Mouse (Mus musculus): ENCODE results near the gene Ncoa5. TPM values are rescaled to one million over a fixed set of nuclear protein-coding genes. Genes with fewer than 3 reads are reported as not detected.
A peak's percentile ranks its signal among the peaks of the same experiment; 100 is the strongest.

The Ncoa5 gene
- total RNA-seq, 4 experiments from 2014 or later: 9.0 to 15.5 (median 10.6) TPM

- no peak for DNase-seq (ENCODE audit: low spot score in 2 of 2)
Observed at GRCm38 (mm10) chr2:164960716-164961441, 73.8 kb downstream of the Ncoa5 start, which contains the start of gene Slc12a5. TSS of gene Slc12a5 (plus strand) at chr2:164960802.

- no peak for DNase-seq (ENCODE audit: low spot score in 2 of 2)
Observed at GRCm38 (mm10) chr2:164957548-164958315, 76.9 kb downstream of the Ncoa5 start.

GRCm38 (mm10) chr2:164956195-164956594 lies 78.5 kb downstream of the Ncoa5 start:
- no peak for DNase-seq (ENCODE audit: low spot score in 2 of 2)

- no peak for DNase-seq (ENCODE audit: low spot score in 2 of 2)
Observed at GRCm38 (mm10) chr2:164955725-164956124, 78.9 kb downstream of the Ncoa5 start.

GRCm38 (mm10) chr2:164953224-164953623 lies 81.4 kb downstream of the Ncoa5 start:
- peak; percentile 20 to 30 for DNase-seq (ENCODE audit: low spot score in 2 of 2)

- no peak for DNase-seq (ENCODE audit: low spot score in 2 of 2)
Observed at GRCm38 (mm10) chr2:164952448-164952847, 82.2 kb downstream of the Ncoa5 start.

GRCm38 (mm10) chr2:164951745-164952144 lies 82.9 kb downstream of the Ncoa5 start:
- no peak for DNase-seq (ENCODE audit: low spot score in 2 of 2)

GRCm38 (mm10) chr2:164950501-164950900 lies 84.2 kb downstream of the Ncoa5 start:
- no peak for DNase-seq (ENCODE audit: low spot score in 2 of 2)

Other genes with a start within 250 kb of the Ncoa5 start
- 10 to 100 TPM; 23.5 to 24.8 (median 24.4) TPM for gene Snx21, start 249.0 kb downstream of the Ncoa5 start, total RNA-seq (2022)
- gene Acot8, start 230.0 kb downstream of the Ncoa5 start, total RNA-seq (2022): 10 to 100 TPM in 1 of 4 experiments, 1 to 10 TPM in 3; 8.1 to 10.9 (median 8.4) TPM
- 1 to 10 TPM in 3 of 4 experiments, under 1 TPM in 1; 0.90 to 1.7 (median 1.2) TPM for gene Zswim3, start 229.8 kb downstream of the Ncoa5 start, total RNA-seq (2022)
- 1 to 10 TPM; 4.7 to 5.3 (median 5.0) TPM for gene Zswim1, start 212.2 kb downstream of the Ncoa5 start, total RNA-seq (2022)
- not detected for gene Spata25, start 206.3 kb downstream of the Ncoa5 start, total RNA-seq (2022)
- 10 to 100 TPM; 51.1 to 55.7 (median 52.7) TPM for gene Ctsa, start 202.0 kb downstream of the Ncoa5 start, total RNA-seq (2022)
- gene Neurl2, start 201.4 kb downstream of the Ncoa5 start, total RNA-seq (2022): 10 to 100 TPM; 39.0 to 44.4 (median 39.5) TPM
- gene Pltp, start 177.2 kb downstream of the Ncoa5 start, total RNA-seq (2022): 10 to 100 TPM in 2 of 4 experiments, 1 to 10 TPM in 2; 8.0 to 19.5 (median 11.9) TPM
- gene Pcif1, start 155.6 kb downstream of the Ncoa5 start, total RNA-seq (2022): 10 to 100 TPM; 24.1 to 31.0 (median 27.2) TPM
- gene Zfp335, start 123.1 kb downstream of the Ncoa5 start, total RNA-seq (2022): 10 to 100 TPM in 1 of 4 experiments, 1 to 10 TPM in 3; 7.7 to 10.6 (median 8.1) TPM
- under 1 TPM; 0.15 to 0.83 (median 0.58) TPM for gene Mmp9, start 94.1 kb downstream of the Ncoa5 start, total RNA-seq (2022)
- gene Slc12a5, start 74.1 kb downstream of the Ncoa5 start, total RNA-seq (2022): under 1 TPM; 0.31 to 0.40 (median 0.36) TPM
- under 1 TPM; 0.27 to 0.83 (median 0.55) TPM for gene Cd40, start 20.8 kb upstream of the Ncoa5 start, total RNA-seq (2022)
- not detected for gene 1700025C18Rik, start 55.9 kb upstream of the Ncoa5 start, total RNA-seq (2022)
- under 1 TPM; 0.68 to 0.99 (median 0.95) TPM for gene Cdh22, start 200.0 kb upstream of the Ncoa5 start, total RNA-seq (2022)

Measured in gastrocnemius, adult 8-10 months (tissue).